Mouse (Mus musculus) embryonic stem cell, embryonic (primary cell): ENCODE results near the gene Ptpn7.

Experiments
- CTCF ChIA-PET, 4 experiments: fragments of 300-600 bp in 2 of 4; fragments of 350-600 bp in 2 of 4; sonication (Branson Sonifier 250); formaldehyde crosslinking; loops; one replicate each; lab custom pipeline; 2022; ENCODE audit warnings: inconsistent platforms in 2 of 4; lab: Charles Lee
- POLR2A ChIA-PET, 4 experiments: fragments of 300-600 bp in 2 of 4; fragments of 350-600 bp in 2 of 4; sonication (Branson Sonifier 250); formaldehyde crosslinking; loops; one replicate each; lab custom pipeline; 2022; ENCODE audit warnings: antibody characterized with exemption in 4 of 4, inconsistent platforms in 1 of 4; lab: Charles Lee

The Ptpn7 gene

DNA sequence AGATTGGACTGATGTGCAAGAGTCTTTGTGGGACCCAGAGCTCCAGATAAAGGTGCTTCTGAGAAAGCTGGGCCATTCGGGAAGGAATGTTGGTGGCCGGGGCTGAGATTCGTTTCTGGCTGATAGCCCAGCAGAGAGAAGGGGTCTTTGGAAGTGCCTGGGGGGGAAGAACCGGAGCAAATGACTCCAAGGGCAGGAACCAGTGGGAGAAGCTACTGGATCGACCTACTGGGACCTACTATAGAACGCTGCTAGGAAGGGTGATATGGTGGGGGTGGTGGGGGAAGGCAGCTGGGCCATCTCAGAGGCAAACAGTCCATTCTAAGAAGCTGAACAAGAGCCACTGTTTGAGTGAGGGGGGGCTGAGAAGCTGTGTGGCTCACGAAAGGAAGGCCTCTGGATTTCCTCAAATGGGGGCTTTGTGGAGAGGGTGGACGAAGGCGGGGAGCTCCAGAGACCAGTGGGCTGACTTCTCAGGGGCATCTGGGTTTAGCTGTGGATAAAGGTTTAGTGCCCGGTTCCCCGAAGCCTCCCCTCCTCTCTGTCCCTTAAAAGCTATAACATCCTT, 27.1 kb downstream of the Ptpn7 start:
- CTCF ChIA-PET, result interaction anchor here in 3 of 4 experiments (0.7 to 1.6 kb wide), 6 partner anchors 12 to 101 kb away, joined by 3 to 8 read pairs (median 4); partner anchors contain the start of genes Arl8a (in 1 of the 3) and Elf3 (in 1 of the 3)

DNA sequence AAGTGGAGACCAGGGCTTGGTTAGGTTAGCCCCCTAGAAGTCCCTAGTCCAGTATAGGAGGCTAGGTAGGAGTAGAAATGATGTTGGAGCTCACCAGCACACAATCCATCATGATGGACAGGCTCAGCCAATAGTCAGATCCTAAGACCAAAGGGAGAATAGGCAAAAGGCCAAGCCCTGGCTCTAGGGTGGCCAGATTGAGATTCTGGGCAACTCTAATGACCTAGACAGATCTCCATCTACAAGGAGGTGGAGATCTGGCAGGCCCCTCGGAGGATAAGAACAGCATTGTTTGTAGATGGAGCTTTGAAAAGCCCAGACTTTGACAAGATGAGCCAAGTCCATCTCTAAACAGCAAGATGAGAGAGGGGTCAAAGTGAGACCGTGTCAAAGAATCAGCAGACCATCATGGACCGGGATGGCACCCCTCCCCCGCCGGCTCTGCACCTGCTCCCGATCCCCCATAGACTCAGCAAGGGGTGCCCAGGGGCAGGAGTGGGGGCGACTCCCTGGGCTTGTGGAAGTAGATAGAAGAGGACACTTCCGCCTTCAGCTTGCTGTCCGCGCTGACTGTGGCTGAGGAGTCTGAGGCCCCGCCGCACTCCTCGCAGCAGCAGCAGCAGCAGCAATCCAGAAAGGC, 28.0 kb downstream of the Ptpn7 start:
- CTCF ChIA-PET, result interaction anchor here (0.5 to 1.8 kb wide), 11 partner anchors 10 to 234 kb away, joined by 3 to 5 read pairs (median 4); partner anchors contain the start of genes Arl8a (in 1 of the 4) and Lgr6 (in 1 of the 4)
- POLR2A ChIA-PET, result interaction anchor here (0.5 to 2.6 kb wide), 23 partner anchors 8 to 204 kb away, joined by 3 to 10 read pairs (median 4); partner anchors contain the start of genes Elf3 (in 3 of the 4), Rnpep (in 1 of the 4) and Ube2t (in 1 of the 4)

More for the DNA sequence above, 27.1 kb downstream of the Ptpn7 start:
- POLR2A ChIA-PET, result interaction anchor here (0.5 to 2.6 kb wide), 18 partner anchors 8 to 205 kb away, joined by 3 to 9 read pairs (median 4); partner anchors contain the start of genes Elf3 (in 1 of the 4) and Gpr37l1 (in 1 of the 4)

DNA sequence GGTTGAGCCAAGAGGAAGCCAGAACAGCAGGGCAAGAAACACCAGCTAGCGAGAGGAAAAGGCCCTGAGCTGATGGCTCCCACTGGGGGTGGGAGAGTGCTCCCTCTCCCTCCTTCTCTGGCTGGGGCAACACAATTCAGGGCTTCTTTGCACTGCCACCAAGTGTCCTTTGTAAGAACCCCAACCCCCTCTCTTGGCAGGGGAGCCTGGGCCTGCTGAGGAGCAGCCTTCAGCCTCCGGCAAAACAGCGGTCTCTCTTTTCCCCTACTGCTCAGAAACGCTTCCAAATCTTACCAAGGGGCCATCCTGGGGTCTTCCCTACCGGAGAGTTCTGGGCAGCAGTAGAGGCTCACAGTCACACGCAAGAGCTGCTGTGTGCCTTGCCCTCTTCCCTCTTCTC, 30.2 kb downstream of the Ptpn7 start:
- ChIA-PET POLR2A (interaction anchor here in 3 of 4 experiments (0.5 to 1.9 kb wide), 8 partner anchors 8 to 423 kb away, joined by 3 to 9 read pairs (median 4); partner anchors contain the start of gene Elf3 (in 1 of the 3)), CTCF (interaction anchor here in 2 of 4 experiments (1.2 to 1.3 kb wide), 2 partner anchors 8 to 9 kb away, joined by 3 to 11 read pairs; no protein-coding TSS in a partner anchor)

DNA sequence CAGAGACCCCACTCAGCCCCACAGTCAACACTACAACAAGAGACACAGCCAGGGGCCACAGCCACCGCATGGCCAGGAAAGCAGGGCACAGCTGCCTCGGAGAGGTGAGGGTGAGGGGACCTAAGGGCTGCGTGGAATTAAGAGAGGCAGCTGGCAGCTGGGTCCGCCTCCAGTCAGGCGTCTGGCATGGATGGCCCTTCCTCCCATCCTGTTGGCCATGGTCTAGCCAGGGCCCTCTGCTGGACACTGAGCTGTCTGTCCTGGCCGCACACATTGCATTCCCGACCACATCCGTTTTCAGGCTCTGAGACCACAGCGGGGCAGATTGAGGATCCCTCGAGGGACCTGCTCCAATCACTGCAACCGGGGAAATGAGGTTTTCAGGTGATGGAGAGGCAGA, 34.9 kb downstream of the Ptpn7 start, which contains the start of gene Gpr37l1:
Gene Gpr37l1 (minus strand): TSS at position 247 of the 400 bp plus-strand sequence.
- CTCF ChIA-PET, result interaction anchor here (0.6 to 1.6 kb wide), 5 partner anchors 13 to 95 kb away, joined by 3 to 7 read pairs (median 5); no protein-coding TSS in a partner anchor
- POLR2A ChIA-PET, result interaction anchor here in 3 of 4 experiments (0.6 to 3.0 kb wide), 11 partner anchors 9 to 415 kb away, joined by 3 to 10 read pairs (median 5); partner anchors contain the start of gene Elf3 (in 1 of the 3)

DNA sequence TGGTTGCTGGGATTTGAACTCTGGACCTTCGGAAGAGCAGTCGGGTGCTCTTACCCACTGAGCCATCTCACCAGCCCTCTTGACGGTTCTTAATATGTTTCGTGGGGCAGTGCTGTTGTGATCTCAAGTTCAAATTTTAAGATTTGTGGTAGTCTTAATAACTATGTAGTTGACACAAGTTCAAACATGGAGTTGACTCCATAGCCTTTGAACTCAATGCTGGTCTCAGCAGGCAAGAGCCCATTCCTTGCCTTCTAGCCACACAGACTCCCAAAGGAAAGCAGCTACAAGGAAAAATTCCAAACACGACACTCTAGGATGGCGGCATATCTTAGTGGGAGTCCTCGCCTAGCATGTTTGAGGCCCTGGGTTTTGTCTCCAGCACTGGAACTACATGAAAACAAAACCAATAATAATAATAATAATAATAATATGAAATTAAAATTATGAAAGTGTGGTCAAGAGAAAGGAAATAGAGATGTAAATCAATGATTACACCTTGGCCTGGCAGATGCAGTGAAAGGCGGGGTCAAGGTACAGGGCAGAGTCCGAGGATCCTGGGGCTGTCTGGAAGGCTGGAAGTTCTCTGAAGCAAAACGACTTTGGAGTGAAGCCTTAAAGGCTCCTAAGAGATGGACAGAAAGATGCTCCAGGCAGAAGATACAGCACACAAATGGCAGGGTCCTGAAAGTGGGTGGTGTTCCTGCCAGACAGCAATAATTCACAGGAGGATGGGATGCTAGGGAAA, 36.1 kb downstream of the Ptpn7 start:
- POLR2A ChIA-PET, result interaction anchor here in 2 of 4 experiments (1.1 to 3.0 kb wide), 3 partner anchors 10 to 88 kb away, joined by 3 to 10 read pairs (median 5); no protein-coding TSS in a partner anchor
- CTCF ChIA-PET, result interaction anchor here in 2 of 4 experiments (1.4 to 1.5 kb wide), 2 partner anchors 15 to 93 kb away, joined by 3 to 5 read pairs; no protein-coding TSS in a partner anchor

DNA sequence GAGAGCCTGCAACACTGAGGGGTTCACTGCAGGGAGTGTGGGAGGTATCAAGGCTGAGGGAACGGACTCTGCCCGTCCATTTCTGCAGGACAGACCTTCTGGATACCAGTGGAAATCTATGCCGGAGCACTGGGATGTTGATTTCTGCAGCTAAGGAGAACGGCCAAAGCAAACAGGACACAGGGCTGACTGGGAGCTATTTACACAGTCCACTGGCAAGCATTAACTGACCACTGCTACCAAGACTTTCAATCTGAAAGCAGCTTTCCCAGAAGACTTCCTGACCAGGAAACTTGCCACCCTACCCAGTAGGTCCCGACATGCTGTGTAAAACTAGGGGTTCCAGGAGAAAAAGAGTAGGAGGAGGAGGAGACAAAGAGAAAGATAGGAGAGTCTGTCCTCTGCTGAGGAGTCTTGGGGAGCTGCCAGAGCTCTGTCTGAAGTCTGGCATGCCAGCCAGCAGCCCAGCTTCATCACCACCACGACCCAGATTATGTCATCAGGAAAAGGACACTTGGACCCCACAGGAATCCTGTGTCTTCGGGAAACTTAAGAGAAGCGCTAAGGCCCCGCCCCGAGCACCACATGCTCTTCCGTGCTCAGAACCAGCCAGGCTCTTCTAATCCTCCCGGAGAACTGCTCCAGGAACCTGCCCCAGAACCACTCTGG, 37.2 kb downstream of the Ptpn7 start:
- CTCF ChIA-PET, result interaction anchor here in 3 of 4 experiments (0.7 to 4.5 kb wide), 14 partner anchors 8 to 199 kb away, joined by 3 to 98 read pairs (median 4); partner anchors contain the start of genes Elf3 (in 2 of the 3) and Arl8a (in 1 of the 3)
- POLR2A ChIA-PET, result interaction anchor here (0.5 to 18.9 kb wide), 20 partner anchors 9 to 612 kb away, joined by 3 to 292 read pairs (median 3); partner anchors contain the start of genes Elf3 (in 3 of the 4), Arl8a (in 1 of the 4) and Rnpep (in 1 of the 4)

DNA sequence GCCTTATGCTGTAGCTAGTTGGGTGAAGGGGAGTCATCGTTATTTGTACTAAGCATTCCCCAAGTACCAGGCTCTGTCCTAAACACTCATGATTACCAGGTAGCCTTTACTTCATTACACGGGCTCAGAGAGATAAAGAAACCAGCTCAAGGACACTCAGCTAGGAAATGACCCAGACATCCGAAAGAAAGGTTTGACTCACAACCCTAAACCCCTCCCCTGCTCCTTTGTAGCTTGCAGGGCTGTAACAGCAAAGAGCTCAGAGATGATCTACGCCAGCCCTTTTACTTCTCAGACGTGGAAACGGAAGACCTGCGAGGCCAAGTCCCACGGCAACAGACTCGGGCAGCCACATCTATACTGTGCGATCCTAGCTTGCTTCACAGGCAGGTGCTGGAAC, 37.8 kb downstream of the Ptpn7 start:
- POLR2A ChIA-PET, result interaction anchor here (0.5 to 18.9 kb wide), 19 partner anchors 9 to 613 kb away, joined by 3 to 292 read pairs (median 3); partner anchors contain the start of genes Elf3 (in 3 of the 4), Arl8a (in 1 of the 4) and Rnpep (in 1 of the 4)
- CTCF ChIA-PET, result interaction anchor here in 3 of 4 experiments (0.5 to 4.5 kb wide), 17 partner anchors 9 to 211 kb away, joined by 3 to 98 read pairs (median 4); partner anchors contain the start of genes Elf3 (in 2 of the 3) and Arl8a (in 1 of the 3)

DNA sequence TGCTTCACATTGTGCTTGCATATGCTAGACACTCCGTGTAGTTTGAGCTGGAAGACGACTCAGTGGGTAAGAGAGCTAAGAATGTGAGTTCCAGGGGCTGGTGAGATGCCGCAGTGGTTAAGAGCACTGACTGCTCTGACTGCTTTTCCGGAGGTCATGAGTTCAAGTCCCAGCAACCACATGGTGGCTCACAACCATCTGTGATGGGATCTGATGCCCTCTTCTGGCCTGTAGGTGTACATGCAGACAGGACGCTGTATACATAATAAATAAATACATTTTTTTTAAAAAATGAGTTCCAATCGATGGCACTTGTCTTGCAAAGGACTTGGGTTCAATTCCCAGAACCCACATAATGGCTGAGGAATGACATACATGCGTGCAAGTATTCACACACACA, 38.7 kb downstream of the Ptpn7 start:
- ChIA-PET CTCF (interaction anchor here (0.6 to 4.5 kb wide), 43 partner anchors 12 to 528 kb away, joined by 3 to 103 read pairs (median 7); partner anchors contain the start of genes Elf3 (in 3 of the 4) and Lmod1 (in 1 of the 4)), POLR2A (interaction anchor here in 3 of 4 experiments (0.7 to 18.9 kb wide), 20 partner anchors 10 to 208 kb away, joined by 3 to 299 read pairs (median 6); partner anchors contain the start of genes Elf3 (in 2 of the 3), Arl8a (in 1 of the 3) and Timm17a (in 1 of the 3))

DNA sequence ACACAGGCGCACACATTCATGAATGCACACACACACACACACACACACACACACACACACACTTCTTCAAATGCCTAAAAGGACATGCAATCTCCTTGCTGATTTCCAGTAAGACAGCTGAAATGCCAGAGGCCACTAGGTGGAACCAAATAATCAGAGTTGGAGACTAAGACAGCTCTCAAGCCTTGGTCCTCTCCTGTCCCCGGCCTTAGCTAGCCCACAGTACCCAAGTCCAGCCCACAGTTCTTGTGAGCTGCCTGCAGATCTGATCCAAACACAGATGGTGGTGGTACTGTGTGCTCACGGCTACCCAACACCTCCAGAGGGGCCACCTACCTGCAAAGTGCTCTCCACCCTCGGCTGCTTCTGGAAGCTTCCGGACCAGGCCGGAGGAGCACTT, 39.5 kb downstream of the Ptpn7 start:
- CTCF ChIA-PET, result interaction anchor here (0.6 to 4.5 kb wide), 126 partner anchors 8 to 620 kb away, joined by 3 to 103 read pairs (median 4); partner anchors contain the start of genes Elf3 (in 3 of the 4), Lmod1 (in 1 of the 4), Rnpep (in 1 of the 4) and Shisa4 (in 1 of the 4)
- POLR2A ChIA-PET, result interaction anchor here (0.6 to 18.9 kb wide), 58 partner anchors 9 to 515 kb away, joined by 3 to 299 read pairs (median 5); partner anchors contain the start of genes Elf3 (in 3 of the 4), Arl8a (in 2 of the 4) and Timm17a (in 2 of the 4)

DNA sequence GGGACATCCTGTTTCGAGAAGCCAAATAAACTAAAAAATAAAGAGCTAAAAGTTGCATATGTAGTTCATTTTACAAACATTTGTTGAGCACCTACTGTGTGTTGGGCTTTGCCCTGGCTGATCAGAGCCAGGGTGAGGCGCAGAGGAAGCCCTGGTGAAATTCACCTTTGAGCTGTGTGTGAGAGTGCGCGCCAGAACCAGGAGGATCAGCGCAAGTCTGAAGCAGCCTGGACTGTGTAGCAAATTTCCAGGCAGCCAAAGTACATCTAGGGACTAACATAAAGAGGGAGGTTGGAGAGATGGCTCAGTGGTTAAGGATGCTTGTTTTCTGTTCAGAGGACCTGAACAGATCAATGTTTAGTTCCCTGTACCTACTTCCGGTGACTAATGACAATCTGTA, 40.8 kb downstream of the Ptpn7 start:
- POLR2A ChIA-PET, result interaction anchor here (0.6 to 18.9 kb wide), 33 partner anchors 9 to 206 kb away, joined by 3 to 299 read pairs (median 6); partner anchors contain the start of genes Elf3 (in 3 of the 4), Arl8a (in 1 of the 4), Lmod1 (in 1 of the 4) and Timm17a (in 1 of the 4)
- CTCF ChIA-PET, result interaction anchor here (0.6 to 4.5 kb wide), 26 partner anchors 12 to 1471 kb away, joined by 3 to 103 read pairs (median 6); partner anchors contain the start of gene Elf3 (in 3 of the 4)

DNA sequence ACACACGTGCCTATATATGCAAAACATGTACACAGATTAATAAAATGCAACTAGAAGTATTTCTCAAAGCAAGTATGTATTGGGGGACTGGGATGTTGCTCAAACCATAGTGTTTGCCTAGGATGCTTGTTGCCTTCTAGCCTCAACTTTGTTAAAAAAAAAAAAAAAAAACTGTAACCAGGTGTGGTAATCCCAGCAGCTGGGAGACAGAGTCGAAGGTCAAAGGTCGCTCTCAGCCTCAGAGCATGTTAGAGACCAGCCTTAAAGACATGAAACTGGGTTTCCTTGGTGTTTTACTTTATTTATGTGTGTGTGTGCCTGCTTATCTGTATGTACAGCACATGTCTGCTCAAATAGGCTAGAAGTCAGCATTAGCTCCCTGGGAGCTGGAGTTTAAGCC, 42.7 kb downstream of the Ptpn7 start:
- POLR2A ChIA-PET, result interaction anchor here in 3 of 4 experiments (0.8 to 18.9 kb wide), 14 partner anchors 8 to 83 kb away, joined by 3 to 299 read pairs (median 5); partner anchors contain the start of gene Elf3 (in 3 of the 3)

DNA sequence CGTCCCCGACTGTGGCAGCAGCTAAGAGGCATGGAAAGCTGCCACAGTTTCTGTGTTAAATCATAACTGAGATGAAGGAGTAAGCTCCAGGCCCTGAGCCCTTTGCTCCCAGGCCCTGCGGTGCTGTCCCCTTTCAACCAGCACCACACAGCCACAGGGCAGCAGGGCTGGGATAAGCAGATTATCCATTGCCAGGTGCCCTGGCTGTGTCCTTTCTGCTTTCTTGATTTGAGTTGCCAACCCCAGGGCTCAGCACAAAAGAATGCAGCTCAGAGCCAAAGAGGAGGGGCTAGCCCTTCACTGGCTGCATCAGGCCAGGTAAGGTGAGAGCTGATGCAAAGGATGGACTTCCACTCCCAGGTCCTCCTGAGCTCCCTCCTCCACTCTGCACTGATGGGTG, 45.2 kb downstream of the Ptpn7 start:
- ChIA-PET POLR2A (interaction anchor here in 3 of 4 experiments (1.1 to 18.9 kb wide), 17 partner anchors 8 to 78 kb away, joined by 3 to 299 read pairs (median 5); partner anchors contain the start of gene Elf3 (in 2 of the 3)), CTCF (interaction anchor here in 2 of 4 experiments (0.7 to 0.9 kb wide), 2 partner anchors 23 to 132 kb away, joined by 3 to 4 read pairs; no protein-coding TSS in a partner anchor)

More for the DNA sequence above, 42.7 kb downstream of the Ptpn7 start:
- CTCF ChIA-PET, result interaction anchor here in 1 of 4 experiments (0.6 to 0.8 kb wide), 2 partner anchors 45 to 66 kb away, joined by 3 read pairs; no protein-coding TSS in a partner anchor

DNA sequence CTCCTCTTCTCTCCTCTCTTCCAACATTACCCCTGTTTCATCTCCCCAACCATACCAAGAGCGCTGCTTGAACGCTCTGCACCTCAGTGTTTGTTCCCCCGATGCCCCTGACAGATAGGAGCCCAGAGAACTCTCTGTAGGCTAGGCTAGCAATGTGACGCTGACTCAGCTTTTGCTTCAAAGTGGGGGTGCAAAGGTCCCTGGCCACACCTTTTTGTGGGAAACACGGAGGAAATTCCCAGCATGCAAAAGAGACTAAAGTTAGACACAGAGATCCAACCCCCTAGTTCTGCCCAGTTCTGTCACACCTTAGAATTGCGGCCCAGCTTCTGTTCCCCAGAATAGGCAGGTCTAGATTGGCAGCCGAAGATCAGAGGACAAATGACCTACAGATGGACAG, 46.4 kb downstream of the Ptpn7 start:
- ChIA-PET CTCF (interaction anchor here in 2 of 4 experiments (0.6 to 1.1 kb wide), 4 partner anchors 22 to 93 kb away, joined by 3 to 5 read pairs (median 4); no protein-coding TSS in a partner anchor), POLR2A (interaction anchor here in 3 of 4 experiments (0.6 to 18.9 kb wide), 21 partner anchors 10 to 179 kb away, joined by 3 to 299 read pairs (median 5); partner anchors contain the start of genes Elf3 (in 3 of the 3) and Timm17a (in 1 of the 3))

DNA sequence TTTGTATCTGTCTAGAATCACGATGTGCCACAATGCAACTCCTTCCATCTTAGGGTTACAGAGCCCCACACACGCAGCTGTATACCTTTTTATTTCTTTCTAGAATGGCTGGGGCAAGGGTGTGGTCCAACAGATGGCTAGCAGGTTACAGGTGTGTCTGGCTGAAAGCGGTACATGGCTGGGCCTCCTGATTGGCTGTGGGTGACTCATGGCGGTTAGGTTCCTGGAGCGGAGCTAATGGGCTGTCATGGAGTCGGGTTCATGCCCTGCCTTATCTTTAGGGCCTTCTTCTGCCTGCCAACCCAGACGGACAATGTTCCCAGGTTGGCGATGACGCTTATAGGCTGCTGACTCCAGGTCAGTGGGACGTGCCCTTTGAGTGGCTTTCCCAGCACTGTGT, 48.3 kb downstream of the Ptpn7 start:
- CTCF ChIA-PET, result interaction anchor here in 3 of 4 experiments (0.6 to 1.5 kb wide), 3 partner anchors 9 to 76 kb away, joined by 3 to 4 read pairs (median 3); no protein-coding TSS in a partner anchor

DNA sequence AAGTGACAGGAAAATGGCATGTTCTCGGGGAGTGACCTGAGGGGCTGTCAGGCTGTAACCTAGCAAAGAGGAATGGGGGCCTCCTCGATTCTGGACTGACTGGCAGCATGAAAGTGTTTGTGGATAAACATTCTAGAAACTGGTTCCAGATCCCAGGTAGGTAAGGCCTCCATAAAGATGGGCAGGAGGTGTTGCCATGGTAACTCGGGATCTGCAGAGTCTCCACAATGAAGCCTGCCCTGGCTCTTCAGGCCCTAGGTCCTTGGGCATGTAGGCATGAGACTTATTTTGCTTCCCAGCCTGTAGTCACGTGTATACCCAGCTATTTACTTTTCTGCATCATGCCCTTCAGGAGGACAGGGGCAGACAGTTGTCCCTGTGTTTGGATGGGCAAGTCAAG, 48.8 kb downstream of the Ptpn7 start:
- POLR2A ChIA-PET, result interaction anchor here in 3 of 4 experiments (0.7 to 18.9 kb wide), 19 partner anchors 9 to 102 kb away, joined by 3 to 292 read pairs (median 4); partner anchors contain the start of genes Elf3 (in 2 of the 3) and Rnpep (in 1 of the 3)
- CTCF ChIA-PET, result interaction anchor here in 3 of 4 experiments (0.6 to 2.2 kb wide), 4 partner anchors 9 to 76 kb away, joined by 3 to 7 read pairs (median 4); no protein-coding TSS in a partner anchor

More for the DNA sequence above, 48.3 kb downstream of the Ptpn7 start:
- POLR2A ChIA-PET, result interaction anchor here in 3 of 4 experiments (0.7 to 18.9 kb wide), 19 partner anchors 9 to 103 kb away, joined by 3 to 292 read pairs (median 4); partner anchors contain the start of genes Elf3 (in 2 of the 3) and Rnpep (in 1 of the 3)
